Mouse (Mus musculus): ENCODE measurements around the gene Foxn2.

Foxn2 gene

GRCm38 (mm10) chr17:88493551-88493950, 53.0 kb downstream of the Foxn2 start:
- DNase-seq (ENCODE audit: low spot score) = no peak

DNA sequence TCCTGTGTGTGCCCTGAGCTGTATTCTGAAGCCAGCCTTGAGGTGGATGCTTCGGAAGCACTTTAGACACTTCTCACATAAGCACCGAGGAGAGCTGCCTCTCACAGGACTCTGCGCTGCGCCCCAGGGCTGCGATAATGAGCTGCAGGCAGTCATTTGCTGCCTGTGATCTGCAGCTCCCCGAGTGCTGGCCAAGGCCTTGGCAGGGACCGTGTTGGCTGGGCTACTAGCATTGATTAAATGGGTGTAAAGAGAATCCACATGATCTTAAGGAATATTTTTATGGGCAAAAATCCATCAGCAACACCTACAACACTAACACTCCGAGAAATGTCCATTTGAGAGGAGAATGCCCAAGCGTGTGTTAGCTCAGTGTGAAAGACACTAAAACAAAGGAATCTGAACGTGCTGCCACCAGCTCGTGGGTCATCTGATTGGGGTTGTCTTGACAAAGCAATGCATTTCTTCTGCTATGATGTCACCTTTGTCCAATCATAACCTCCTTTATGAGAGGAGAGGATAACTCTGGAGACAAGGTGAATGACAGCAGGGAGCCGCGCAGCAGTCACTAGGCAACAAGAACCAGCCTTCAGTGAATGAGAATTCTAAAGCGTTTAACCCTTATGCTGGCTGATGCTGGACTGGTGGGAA, 53.7 kb downstream of the Foxn2 start:
- DNase-seq (ENCODE audit: low spot score) = peak; percentile 41

DNA sequence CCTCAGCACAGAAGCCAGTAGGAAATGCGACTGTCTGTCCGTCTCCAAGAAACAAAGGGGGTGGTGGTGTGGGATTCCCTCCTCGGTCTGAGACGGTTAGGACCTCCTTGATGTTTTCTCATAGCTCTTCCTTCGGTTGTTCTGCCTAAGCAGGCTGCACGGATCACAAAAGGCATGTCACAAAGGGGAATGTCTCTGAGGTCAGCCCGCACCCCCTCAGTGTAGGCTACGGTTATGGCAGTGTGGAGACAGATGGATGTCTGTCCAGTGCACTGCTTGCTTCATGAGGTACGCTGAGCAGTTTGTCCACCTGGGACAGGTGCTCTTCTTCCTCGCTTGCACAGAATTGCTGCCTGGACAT, 54.2 kb downstream of the Foxn2 start:
- no peak for DNase-seq (ENCODE audit: low spot score)

GRCm38 (mm10) chr17:88498090-88498682, 57.7 kb downstream of the Foxn2 start:
- DNase-seq (ENCODE audit: low spot score) = no peak

GRCm38 (mm10) chr17:88504056-88504455, 63.5 kb downstream of the Foxn2 start:
- DNase-seq (ENCODE audit: low spot score) = no peak

- DNase-seq (ENCODE audit: low spot score) = no peak
Measured at GRCm38 (mm10) chr17:88505275-88505723, 64.8 kb downstream of the Foxn2 start.

DNA sequence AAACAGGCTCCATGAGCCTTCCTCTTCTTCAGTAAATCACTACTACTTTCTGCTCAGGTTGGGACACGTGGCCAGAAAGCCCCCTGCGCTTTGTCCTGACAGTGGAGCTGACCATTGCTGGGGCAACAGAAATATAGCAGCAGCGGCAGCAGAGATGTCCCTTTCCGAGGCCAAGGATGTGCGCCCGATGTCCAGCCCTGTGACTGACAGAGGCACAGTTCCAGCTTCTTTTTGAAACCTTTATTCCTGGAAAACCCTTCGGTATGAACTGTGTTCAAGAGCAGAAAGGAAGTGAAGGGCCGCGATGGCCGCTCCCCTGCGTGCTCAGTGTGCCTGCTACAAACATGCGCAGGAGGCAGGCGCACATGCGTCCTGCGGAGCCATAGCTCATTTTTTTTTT, 65.4 kb downstream of the Foxn2 start:
- no peak for DNase-seq (ENCODE audit: low spot score)

DNA sequence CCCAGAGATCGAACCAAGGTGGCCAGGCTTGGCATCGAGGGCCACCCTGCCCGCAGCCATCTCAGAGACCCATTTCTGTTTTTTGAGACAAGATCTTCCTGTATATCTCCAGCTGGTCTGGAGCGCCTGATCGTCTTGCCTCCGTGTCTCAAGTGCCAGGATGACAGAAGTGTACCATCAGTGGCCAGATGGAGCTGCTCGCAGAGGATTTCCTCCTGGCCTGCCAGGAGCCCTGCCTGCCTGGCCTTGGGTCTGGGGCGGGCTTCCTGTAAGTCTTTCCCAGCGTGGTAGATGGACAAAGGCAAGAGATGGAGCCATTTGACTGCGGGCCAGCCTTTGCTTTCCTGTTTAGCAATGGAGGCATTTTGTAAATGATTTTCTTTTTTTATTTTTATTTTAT, 66.9 kb downstream of the Foxn2 start:
- DNase-seq (ENCODE audit: low spot score) = no peak

GRCm38 (mm10) chr17:88508846-88509508, 68.5 kb downstream of the Foxn2 start:
- DNase-seq (ENCODE audit: low spot score) = no peak

- no peak for DNase-seq (ENCODE audit: low spot score)
Measured at GRCm38 (mm10) chr17:88509999-88510398, 69.5 kb downstream of the Foxn2 start.

DNA sequence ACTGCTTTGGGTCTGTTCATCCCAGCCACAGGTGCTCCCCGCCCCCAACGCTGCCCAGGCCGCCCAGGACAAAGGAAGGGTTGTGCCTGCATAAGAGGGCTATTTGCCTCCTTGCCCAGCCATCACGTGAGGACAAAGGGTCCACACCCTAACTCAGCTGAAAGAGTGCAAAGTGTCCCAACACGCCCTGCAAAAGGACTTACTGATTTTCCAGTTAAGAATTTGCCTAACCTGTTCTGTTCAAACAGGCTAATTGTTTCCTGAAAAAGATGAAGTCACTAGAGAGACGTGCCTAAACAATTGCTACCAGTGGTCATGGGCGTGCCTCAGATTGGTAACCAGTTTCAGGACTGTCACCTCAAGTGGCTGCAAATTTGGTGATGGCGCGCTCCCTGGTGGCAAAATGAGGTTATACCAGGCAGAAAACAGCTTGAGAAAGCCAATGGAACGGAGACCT, 70.6 kb downstream of the Foxn2 start:
- DNase-seq (ENCODE audit: low spot score) = peak; percentile 89

GRCm38 (mm10) chr17:88516477-88516876, 76.0 kb downstream of the Foxn2 start:
- no peak for DNase-seq (ENCODE audit: low spot score)

DNA sequence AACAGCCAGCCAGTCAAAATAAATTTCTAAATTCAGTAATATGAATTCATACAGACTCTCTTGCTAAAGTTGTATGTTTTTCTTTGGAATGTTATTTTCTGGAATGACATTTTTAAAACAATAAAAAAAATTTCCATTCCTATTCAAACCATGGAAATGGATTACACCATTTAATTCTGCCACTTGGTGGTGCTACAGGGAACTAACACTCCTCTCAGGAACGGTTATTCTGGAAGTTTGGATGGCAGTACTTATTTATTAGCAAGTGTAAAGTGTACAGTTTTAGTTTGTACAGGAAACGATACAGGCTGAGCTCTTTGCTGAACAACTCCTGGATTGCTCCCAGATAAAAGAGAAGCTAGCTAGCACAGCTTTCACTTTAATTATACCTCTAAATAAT, 87.3 kb downstream of the Foxn2 start:
- peak; percentile 62 for DNase-seq (ENCODE audit: low spot score)

GRCm38 (mm10) chr17:88529519-88530235, 89.2 kb downstream of the Foxn2 start, which contains the start of gene Ppp1r21:
Gene Ppp1r21, plus strand, starts transcription at chr17:88530118.
- DNase-seq (ENCODE audit: low spot score) = peak; percentile 96

GRCm38 (mm10) chr17:88530236-88530619, 89.7 kb downstream of the Foxn2 start:
- peak; percentile 43 for DNase-seq (ENCODE audit: low spot score)

DNA sequence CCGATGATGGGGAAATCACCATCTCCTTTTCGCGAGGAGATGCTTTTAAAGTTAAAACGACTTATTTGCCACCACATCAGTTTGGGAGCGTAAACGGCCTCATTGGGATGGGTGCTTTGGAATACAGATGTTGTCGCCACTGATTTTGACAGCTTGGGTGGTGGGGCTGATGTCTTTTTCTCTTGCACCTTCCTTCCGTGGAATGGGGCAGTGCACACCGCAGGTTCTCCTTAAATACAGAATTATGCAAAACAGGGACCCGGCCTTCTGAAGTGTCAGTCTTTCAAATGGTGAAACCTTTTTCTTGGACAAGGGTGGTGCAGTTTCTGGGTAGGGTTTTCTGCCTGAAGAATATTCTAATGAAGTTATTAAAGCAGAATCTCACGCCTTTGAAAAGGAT, 90.2 kb downstream of the Foxn2 start:
- no peak for DNase-seq (ENCODE audit: low spot score)

- DNase-seq (ENCODE audit: low spot score) = no peak
Measured at GRCm38 (mm10) chr17:88531176-88531575, 90.7 kb downstream of the Foxn2 start.

DNA sequence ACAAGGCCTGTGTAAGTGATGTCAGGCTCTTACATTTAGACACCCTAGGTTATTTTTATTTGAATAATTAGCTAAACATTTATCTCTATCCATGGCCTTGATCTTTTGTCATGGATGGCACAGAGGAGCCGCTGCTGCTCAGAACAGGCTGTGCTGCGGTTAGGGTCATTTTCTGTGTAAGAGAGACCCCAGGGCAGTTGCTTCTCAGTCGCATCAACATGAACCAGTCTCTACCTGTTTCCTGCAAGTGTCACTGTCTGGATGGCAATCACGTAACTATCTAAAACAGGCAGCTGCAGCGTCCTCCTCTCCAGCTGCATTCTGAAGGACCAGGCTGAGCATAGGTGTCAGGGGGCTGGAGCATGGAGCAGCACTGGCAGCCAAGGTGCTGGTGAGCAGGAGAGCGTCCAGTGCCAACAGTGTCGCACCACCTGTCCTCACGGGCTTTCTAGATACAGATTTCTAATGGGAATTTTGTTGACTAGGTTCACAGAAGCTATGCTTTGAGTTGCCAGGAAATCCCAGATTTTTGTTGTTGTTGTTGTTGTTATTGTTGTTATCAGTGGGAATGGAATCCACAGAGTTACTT, 97.4 kb downstream of the Foxn2 start:
- DNase-seq (ENCODE audit: low spot score) = no peak
